Mouse (Mus musculus) forebrain, postnatal 0 days (tissue): ENCODE measurements at regions not wholly inside any gene's neighbourhood (a gene's known extent, or its start where the extent isn't known, plus 50 kb on each side); places are given as distances from the start of the nearest gene placed in this dataset.
A peak's percentile ranks its signal among the peaks of the same experiment; 100 is the strongest.

Experiments used
- ATAC-seq: fragments of 200-750 bp; cut with Nextera tagmentation; 2 replicates; pipeline ENCODE4 v1.8.0; 2017; ENCODE audit warnings: mild to moderate bottlenecking, moderate library complexity
- DNase-seq: peaks from one replicate; pipeline ENCODE4 v3.0.0-alpha.2; 2015
- H3K27ac ChIP-seq: fragments of 300-500 bp; sonication (generic); 2 replicates; pipeline ENCODE4 v1.5.1; 2014; ENCODE audit warnings: low read depth, mild to moderate bottlenecking, antibody characterized with exemption, low read length, moderate library complexity, mixed read lengths
- H3K27me3 ChIP-seq: fragments of 300-500 bp; sonication (generic); 2 replicates; pipeline ENCODE4 v1.6.1; 2014; ENCODE audit warnings: mild to moderate bottlenecking, low read length, mixed read lengths; ENCODE audit not compliant: insufficient read depth
- H3K36me3 ChIP-seq: fragments of 300-500 bp; sonication (generic); 2 replicates; pipeline ENCODE4 v1.6.1; 2014; ENCODE audit warnings: mild to moderate bottlenecking, moderate library complexity; ENCODE audit not compliant: insufficient read depth
- H3K4me1 ChIP-seq: fragments of 300-500 bp; sonication (generic); 2 replicates; pipeline ENCODE4 v1.6.1; 2014; ENCODE audit warnings: antibody characterized with exemption; ENCODE audit not compliant: insufficient read depth
- H3K4me2 ChIP-seq: fragments of 300-500 bp; sonication (generic); 2 replicates; pipeline ENCODE4 v1.6.1; 2014; ENCODE audit warnings: low read depth, mild to moderate bottlenecking, moderate library complexity
- H3K4me3 ChIP-seq: fragments of 300-500 bp; sonication (generic); 2 replicates; pipeline ENCODE4 v1.5.1; 2014; ENCODE audit warnings: low read depth, low read length, mixed read lengths
- H3K9ac ChIP-seq: fragments of 300-500 bp; sonication (generic); 2 replicates; pipeline ENCODE4 v1.6.1; 2014; ENCODE audit warnings: mild to moderate bottlenecking
- H3K9me3 ChIP-seq: fragments of 300-500 bp; sonication (generic); 2 replicates; pipeline ENCODE4 v1.6.1; 2016; ENCODE audit warnings: low read length
- CTCF ChIP-seq: sonication (generic); IDR thresholded peaks from 2 replicates; pipeline ENCODE4 v1.5.1; 2016; ENCODE audit warnings: antibody characterized with exemption, control low read depth, low read depth
- WGBS: fragments of 180-500 bp; shearing (Covaris S2); extraction: QIAGEN DNeasy Blood & Tissue Kit; methylation state at CpG from one replicate; pipeline ENCODE4 v1.1.7; 2014; 5-methylcytosine and 5-hydroxymethylcytosine counted together

DNA sequence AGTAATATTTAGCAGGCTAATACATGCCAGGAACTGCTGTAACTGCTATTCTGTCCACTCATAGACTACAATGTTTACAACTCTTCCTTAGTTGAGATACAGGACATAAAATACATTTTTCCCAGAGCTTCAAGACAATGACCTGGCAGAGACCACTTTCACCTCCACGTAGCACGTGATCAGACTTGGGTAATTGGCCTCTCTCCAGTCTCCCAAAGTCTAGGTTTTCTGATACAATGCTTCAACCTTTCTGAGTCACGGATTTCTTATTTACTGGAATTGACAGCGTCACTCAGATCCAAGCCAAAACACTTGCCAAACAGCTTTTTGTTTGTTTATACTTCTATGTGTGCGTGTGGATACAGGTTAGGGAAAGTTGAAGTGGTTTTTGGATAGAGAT, 183.2 kb downstream of the Csl start:
- Histone ChIP-seq H3K27ac (no peak overlapping the region), H3K9ac (no peak overlapping the region), H3K27me3 (no peaks in the 10 kb centered on the region), H3K4me2 (no peak overlapping the region), H3K9me3 (no peaks in the 10 kb centered on the region), H3K4me1 (peaks cover 5% of the 10 kb centered on the region), H3K4me3 (no peak overlapping the region), H3K36me3 (no peaks in the 10 kb centered on the region)
- DNase-seq (no peak), ATAC-seq (no peak)
- 40% methylated on average over 5 of the region's 5 CpGs for WGBS
- no peak for TF ChIP-seq CTCF

DNA sequence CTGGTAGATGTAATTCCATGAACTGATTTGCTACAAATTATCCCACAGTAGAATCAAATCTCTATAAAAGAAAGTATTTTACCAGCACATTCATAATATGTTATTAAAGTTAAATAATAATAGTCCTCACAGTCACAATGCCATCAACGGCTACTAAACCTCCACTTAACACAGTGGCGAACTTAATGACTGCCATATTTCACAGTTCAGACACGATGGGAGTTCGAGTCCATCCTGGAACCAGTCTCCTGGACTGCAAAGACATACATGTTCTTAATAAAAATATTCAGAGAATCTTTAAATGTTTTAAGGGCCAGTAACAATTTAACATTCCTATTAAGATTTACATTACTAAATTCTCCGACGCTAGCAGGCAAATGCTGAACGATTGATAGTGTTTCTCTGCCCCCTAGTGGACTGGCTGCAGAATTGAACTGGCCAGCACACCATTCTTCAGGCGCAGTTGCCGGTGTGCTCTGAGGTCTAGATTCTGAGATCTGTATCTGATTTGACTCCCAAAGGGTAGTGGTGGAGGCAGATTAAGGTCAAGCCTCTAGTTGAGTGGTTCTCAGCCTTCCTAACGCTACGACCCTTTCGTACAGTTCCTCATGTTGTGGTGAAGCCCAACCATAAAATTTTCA, 182.3 kb downstream of the Csl start:
- peak; percentile 94 for TF ChIP-seq CTCF
- Histone ChIP-seq H3K27me3 (no peaks in the 10 kb centered on the region), H3K4me1 (peaks cover 5% of the 10 kb centered on the region), H3K36me3 (no peaks in the 10 kb centered on the region), H3K9ac (no peak overlapping the region), H3K4me3 (no peak overlapping the region), H3K4me2 (no peak overlapping the region), H3K9me3 (no peaks in the 10 kb centered on the region), H3K27ac (no peak overlapping the region)
- DNase-seq, result peak; percentile 83
- 28% methylated on average over 12 of the region's 12 CpGs for WGBS
- peak; percentile 80 for ATAC-seq

DNA sequence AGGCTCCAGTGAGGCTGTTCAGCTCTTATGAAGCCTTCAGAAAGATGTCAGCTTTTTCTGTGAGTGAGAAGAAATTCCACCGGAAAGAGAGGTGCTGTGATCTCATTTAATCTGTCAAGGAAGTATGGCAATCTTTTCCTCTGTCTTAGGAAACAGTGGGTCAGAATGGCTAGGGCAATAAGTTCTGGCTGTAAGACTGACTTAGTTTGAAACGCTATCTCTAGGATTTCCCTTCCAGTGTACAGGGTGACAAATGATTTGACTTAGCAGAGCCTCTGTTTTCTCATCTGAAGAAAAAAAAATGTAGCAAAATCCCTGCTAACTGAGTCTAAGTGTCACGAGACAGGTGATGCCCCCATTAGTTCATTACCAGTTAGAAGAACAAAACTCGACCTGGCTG, 181.1 kb downstream of the Csl start:
- Histone ChIP-seq H3K4me1 (peaks cover 5% of the 10 kb centered on the region), H3K27ac (no peak overlapping the region), H3K4me3 (no peak overlapping the region), H3K9me3 (no peaks in the 10 kb centered on the region), H3K27me3 (no peaks in the 10 kb centered on the region), H3K9ac (no peak overlapping the region), H3K4me2 (no peak overlapping the region), H3K36me3 (no peaks in the 10 kb centered on the region)
- TF ChIP-seq CTCF, result no peak
- DNase-seq, result no peak
- ATAC-seq, result no peak
- WGBS, result 47% methylated on average over 4 of the region's 4 CpGs

DNA sequence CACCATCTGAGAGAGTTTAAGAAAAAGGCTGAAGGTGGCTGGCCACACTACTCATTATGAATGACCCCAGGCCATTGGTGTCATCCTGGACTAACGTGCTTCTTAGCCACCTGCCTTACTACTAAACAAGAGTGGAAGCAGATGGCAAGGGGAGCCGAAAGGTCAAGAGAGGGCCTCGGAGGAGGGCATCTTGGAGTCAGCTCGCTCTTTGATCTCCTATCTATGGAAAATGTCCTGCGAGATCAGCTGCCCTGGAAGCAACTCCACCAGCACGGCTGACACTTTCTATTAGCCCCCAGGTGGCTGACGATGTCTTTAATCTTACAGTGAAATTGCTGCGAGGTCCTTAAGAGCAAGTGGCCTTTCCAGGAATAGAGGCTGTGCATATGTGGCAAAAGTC, 179.3 kb downstream of the Csl start:
- H3K36me3 ChIP-seq, result no peaks in the 10 kb centered on the region
- no peak overlapping the region for H3K9ac ChIP-seq
- 62% methylated on average over 8 of the region's 8 CpGs for WGBS
- no peaks in the 10 kb centered on the region for H3K9me3 ChIP-seq
- TF ChIP-seq CTCF, result no peak
- DNase-seq (no peak), ATAC-seq (no peak)
- H3K4me1 ChIP-seq, result peaks cover 5% of the 10 kb centered on the region
- H3K4me3 ChIP-seq, result no peak overlapping the region
- no peak overlapping the region for H3K4me2 ChIP-seq
- H3K27me3 ChIP-seq, result no peaks in the 10 kb centered on the region
- no peak overlapping the region for H3K27ac ChIP-seq

DNA sequence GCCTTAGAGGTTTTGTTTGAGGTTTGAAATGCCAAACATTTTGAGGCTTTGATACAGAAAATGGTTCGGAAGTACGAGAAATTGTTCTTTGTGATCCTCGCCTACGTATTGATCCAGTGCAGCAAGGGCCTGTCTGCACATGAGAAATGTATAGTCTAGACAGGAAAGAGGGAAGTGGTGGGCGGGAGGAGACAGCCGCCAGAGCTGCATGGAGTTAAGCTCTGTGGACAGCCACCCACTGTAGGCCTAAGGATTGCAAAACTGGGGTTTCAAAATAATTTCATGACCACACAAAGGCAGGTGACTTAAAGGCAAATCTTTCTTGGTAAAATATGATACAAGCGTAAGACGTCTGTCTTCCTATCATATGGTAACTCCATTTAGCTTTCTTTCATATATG, 178.4 kb downstream of the Csl start:
- Histone ChIP-seq H3K4me2 (no peak overlapping the region), H3K36me3 (no peaks in the 10 kb centered on the region), H3K9me3 (no peaks in the 10 kb centered on the region), H3K4me3 (no peak overlapping the region), H3K9ac (no peak overlapping the region), H3K27ac (no peak overlapping the region), H3K4me1 (no peaks in the 10 kb centered on the region; the same call in 1 of the 2 replicates), H3K27me3 (no peaks in the 10 kb centered on the region)
- DNase-seq (no peak), ATAC-seq (no peak)
- TF ChIP-seq CTCF, result no peak
- 88% methylated on average over 8 of the region's 8 CpGs for WGBS

DNA sequence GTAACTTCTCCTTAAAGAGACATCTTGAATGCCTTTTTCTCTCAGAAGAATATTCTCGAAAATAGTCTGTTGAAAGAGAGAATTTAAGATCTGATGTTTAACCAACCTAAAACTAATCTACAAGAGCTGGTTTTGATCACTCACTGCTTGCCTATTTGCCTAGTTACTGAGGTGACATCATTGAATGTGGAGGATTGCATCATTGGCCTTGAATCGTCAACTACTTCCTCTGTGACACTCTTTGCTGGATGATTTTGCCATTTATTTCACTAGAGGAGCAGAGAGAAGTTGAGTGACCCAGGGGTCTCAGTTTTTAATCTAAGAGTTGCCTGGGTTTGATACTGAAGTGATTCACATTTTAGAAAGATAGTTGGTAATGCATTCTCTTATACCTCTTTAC, 174.6 kb downstream of the Csl start:
- ATAC-seq, result no peak
- no peak for DNase-seq
- Histone ChIP-seq H3K4me2 (no peak overlapping the region), H3K4me1 (no peaks in the 10 kb centered on the region), H3K9me3 (no peaks in the 10 kb centered on the region), H3K36me3 (no peaks in the 10 kb centered on the region), H3K27me3 (no peaks in the 10 kb centered on the region), H3K4me3 (no peak overlapping the region), H3K9ac (no peak overlapping the region), H3K27ac (no peak overlapping the region)
- TF ChIP-seq CTCF, result no peak
- 85% methylated on average over 2 of the region's 2 CpGs for WGBS

DNA sequence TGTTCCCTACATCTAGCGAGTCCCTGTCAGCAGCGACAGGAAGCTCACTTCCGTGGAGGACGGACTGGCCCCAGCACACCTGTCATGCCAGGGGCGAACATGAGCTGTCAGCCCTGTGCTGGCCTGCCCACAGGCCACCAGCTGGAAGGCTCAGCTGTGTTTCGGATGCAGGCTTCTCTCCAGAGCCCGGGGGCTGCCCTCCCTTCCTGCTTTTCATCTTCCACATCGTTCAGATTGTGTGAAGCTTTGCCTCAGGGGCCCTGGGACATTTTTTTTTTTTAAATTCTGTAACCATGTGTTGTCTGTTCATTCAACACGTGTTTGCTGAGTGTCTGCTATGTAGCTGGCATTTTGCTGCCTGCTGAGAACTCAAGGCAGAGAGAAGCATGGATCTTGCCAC, 167.2 kb downstream of the Csl start:
- H3K9ac ChIP-seq, result no peak overlapping the region
- no peaks in the 10 kb centered on the region for H3K9me3 ChIP-seq
- peak; percentile 79 for ATAC-seq
- H3K4me2 ChIP-seq, result no peak overlapping the region
- no peak overlapping the region for H3K27ac ChIP-seq
- 30% methylated on average over 9 of the region's 9 CpGs for WGBS
- no peaks in the 10 kb centered on the region for H3K4me1 ChIP-seq
- H3K27me3 ChIP-seq, result no peaks in the 10 kb centered on the region
- no peaks in the 10 kb centered on the region for H3K36me3 ChIP-seq
- no peak overlapping the region for H3K4me3 ChIP-seq
- TF ChIP-seq CTCF, result no peak
- no peak for DNase-seq
